Mouse (Mus musculus): ENCODE data around the gene Pnmal2. TPM values are rescaled to one million over a fixed set of nuclear protein-coding genes. Genes with fewer than 3 reads are reported as not detected.
A peak's percentile ranks its signal among the peaks of the same experiment; 100 is the strongest.

Pnmal2 gene
- polyA plus RNA-seq, 1 experiment from 2014 or later: 3.3 TPM

DNA sequence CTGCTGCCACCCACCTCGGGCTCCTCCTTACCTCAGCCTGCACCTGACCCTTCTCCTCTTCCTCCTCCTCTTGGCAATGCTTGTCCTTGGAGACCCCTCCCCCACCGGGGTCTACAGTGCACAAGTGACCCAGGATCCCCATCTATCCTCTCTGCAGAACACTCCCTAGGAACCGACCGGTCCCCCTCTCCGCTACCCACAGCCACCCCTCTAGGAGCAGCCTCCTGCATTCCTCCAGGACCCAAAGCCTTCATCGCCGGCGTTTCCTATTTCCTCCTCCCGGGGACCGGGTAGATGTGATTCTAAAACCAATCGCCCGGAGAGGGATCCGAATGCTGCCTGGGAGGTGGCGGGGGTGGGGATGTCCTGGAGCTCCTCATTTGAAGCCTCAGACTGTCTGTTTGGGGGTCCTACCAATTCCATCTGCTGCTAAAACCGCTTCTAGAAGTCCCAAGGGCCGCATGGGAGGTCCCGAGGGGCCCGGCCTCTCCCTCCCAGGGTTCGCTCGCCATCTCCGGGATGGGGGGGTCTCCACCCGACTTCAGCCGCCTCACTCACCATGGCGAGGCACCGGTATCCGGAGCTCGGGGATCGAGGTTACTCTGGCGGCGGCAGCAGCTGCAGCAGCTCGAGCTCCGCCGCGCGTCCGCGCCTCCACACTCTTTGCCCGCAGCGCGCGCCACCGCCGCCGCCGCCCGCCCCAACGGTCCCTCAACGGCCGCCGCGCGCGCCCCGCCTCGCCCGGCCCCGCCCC lies 21.0 kb upstream of the Pnmal2 start:
- no peak for ATAC-seq
- H3K27ac ChIP-seq (ENCODE audit: low read depth, low read length): peak overlapping the region; percentile 94
- H3K4me1 ChIP-seq (replicated peaks; ENCODE audit: control insufficient read depth, insufficient read depth, low read length): peaks cover 9% of the 10 kb centered on the region; the same call in 1 of the 2 replicates
- under 1% methylated on average over 54 of the region's 57 CpGs for WGBS
- H3K4me3 ChIP-seq (ENCODE audit: low read depth, low read length): peak overlapping the region; percentile 91
- no peak for TF ChIP-seq CTCF (IDR thresholded peaks at IDR 0.05; ENCODE audit: low read depth)
- H3K9me3 ChIP-seq (ENCODE audit: control insufficient read depth): no peaks in the 10 kb centered on the region
- H3K27me3 ChIP-seq (replicated peaks; ENCODE audit: control insufficient read depth, insufficient read depth, low read length): no peaks in the 10 kb centered on the region
- H3K9ac ChIP-seq (ENCODE audit: low read depth, low read length): peak overlapping the region; percentile 80
- H3K36me3 ChIP-seq (ENCODE audit: control insufficient read depth, insufficient read depth): peaks cover 6% of the 10 kb centered on the region; the same call in 1 of the 2 replicates
- peak overlapping the region; percentile 84 for H3K4me2 ChIP-seq (replicated peaks; ENCODE audit: low read depth)

DNA sequence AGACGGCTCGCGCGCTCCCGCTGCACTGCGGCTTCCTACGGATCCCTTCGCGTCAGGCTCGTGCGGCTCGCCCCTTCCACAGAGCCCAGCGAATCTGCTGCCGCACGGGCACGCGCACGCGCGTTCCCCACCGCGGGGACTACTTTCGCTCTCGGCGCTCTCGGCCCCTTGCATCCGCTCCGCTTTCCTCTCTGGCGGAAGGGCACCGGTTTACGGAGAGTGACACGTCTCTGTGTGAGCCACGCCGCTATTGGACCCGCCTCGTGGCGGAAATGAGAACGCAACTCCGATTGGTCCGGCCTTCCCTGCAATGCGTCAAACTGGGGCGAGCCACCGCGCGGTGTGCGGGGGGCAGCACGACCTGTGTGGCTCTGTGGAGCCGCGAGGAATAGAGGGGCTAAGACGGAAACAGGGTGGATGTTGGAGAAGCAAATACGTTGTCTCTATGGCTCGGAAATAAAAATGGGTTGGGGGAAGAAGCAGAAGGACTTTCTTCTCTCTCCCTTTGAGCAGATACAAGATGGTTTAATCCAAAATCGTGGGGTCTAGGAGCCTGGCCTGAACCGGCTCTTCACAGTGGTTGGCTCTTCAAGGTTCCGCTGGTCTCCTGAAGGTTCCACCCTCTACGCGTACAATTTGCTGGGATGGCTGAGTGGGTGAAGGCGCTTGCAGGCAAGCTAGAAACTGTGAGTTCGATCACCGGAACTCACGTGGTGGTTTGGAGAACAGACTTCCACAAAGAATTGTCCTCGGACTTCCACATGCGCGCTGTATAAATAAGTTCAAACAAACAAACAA lies 20.2 kb upstream of the Pnmal2 start, which contains the start of gene Calm3:
Calm3 (minus strand) TSS at position 78 of the 798 bp plus-strand sequence.
- Histone ChIP-seq H3K4me3 (ENCODE audit: low read depth, low read length) (peak within 1 kb of the TSS; percentile 91), H3K4me2 (replicated peaks; ENCODE audit: low read depth) (peak within 1 kb of the TSS; percentile 84), H3K27ac (ENCODE audit: low read depth, low read length) (peak within 1 kb of the TSS; percentile 94), H3K36me3 (ENCODE audit: control insufficient read depth, insufficient read depth) (no peaks in the 10 kb centered on the region; the same call in 1 of the 2 replicates), H3K4me1 (replicated peaks; ENCODE audit: control insufficient read depth, insufficient read depth, low read length) (peaks cover 9% of the 10 kb centered on the region; the same call in 1 of the 2 replicates), H3K27me3 (replicated peaks; ENCODE audit: control insufficient read depth, insufficient read depth, low read length) (no peaks in the 10 kb centered on the region), H3K9me3 (ENCODE audit: control insufficient read depth) (no peaks in the 10 kb centered on the region), H3K9ac (ENCODE audit: low read depth, low read length) (peak within 1 kb of the TSS; percentile 80)
- ATAC-seq: peak; percentile 93
- peak; percentile 45 for TF ChIP-seq CTCF (IDR thresholded peaks at IDR 0.05; ENCODE audit: low read depth)
- WGBS: 2% methylated on average over 63 of the region's 64 CpGs

- no peaks in the 10 kb centered on the region for H3K9me3 ChIP-seq (ENCODE audit: control insufficient read depth)
- no peaks in the 10 kb centered on the region for H3K27me3 ChIP-seq (replicated peaks; ENCODE audit: control insufficient read depth, insufficient read depth, low read length)
- no peaks in the 10 kb centered on the region for H3K4me1 ChIP-seq (replicated peaks; ENCODE audit: control insufficient read depth, insufficient read depth, low read length)
- no peak overlapping the region for H3K4me2 ChIP-seq (replicated peaks; ENCODE audit: low read depth)
- H3K4me3 ChIP-seq (ENCODE audit: low read depth, low read length): no peak overlapping the region
- H3K27ac ChIP-seq (ENCODE audit: low read depth, low read length): no peak overlapping the region
- no peak for ATAC-seq
- peak; percentile 19; the same call in 1 of the 2 replicates for TF ChIP-seq CTCF (IDR thresholded peaks at IDR 0.05; ENCODE audit: low read depth)
- H3K36me3 ChIP-seq (ENCODE audit: control insufficient read depth, insufficient read depth): no peaks in the 10 kb centered on the region
- 42% methylated on average over 2 of the region's 2 CpGs for WGBS
- H3K9ac ChIP-seq (ENCODE audit: low read depth, low read length): no peak overlapping the region
Measured at GRCm38 (mm10) chr7:16928341-16928740, 16.1 kb upstream of the Pnmal2 start.

GRCm38 (mm10) chr7:16930850-16931249 lies 13.6 kb upstream of the Pnmal2 start:
- Histone ChIP-seq H3K27ac (ENCODE audit: low read depth, low read length) (no peak overlapping the region), H3K4me3 (ENCODE audit: low read depth, low read length) (no peak overlapping the region), H3K4me1 (replicated peaks; ENCODE audit: control insufficient read depth, insufficient read depth, low read length) (no peaks in the 10 kb centered on the region), H3K27me3 (replicated peaks; ENCODE audit: control insufficient read depth, insufficient read depth, low read length) (no peaks in the 10 kb centered on the region), H3K9ac (ENCODE audit: low read depth, low read length) (no peak overlapping the region), H3K9me3 (ENCODE audit: control insufficient read depth) (no peaks in the 10 kb centered on the region), H3K4me2 (replicated peaks; ENCODE audit: low read depth) (no peak overlapping the region), H3K36me3 (ENCODE audit: control insufficient read depth, insufficient read depth) (no peaks in the 10 kb centered on the region)
- WGBS: 2% methylated on average over 1 of the region's 1 CpGs
- no peak; the same call in 1 of the 2 replicates for ATAC-seq
- TF ChIP-seq CTCF (IDR thresholded peaks at IDR 0.05; ENCODE audit: low read depth): peak; percentile 82

DNA sequence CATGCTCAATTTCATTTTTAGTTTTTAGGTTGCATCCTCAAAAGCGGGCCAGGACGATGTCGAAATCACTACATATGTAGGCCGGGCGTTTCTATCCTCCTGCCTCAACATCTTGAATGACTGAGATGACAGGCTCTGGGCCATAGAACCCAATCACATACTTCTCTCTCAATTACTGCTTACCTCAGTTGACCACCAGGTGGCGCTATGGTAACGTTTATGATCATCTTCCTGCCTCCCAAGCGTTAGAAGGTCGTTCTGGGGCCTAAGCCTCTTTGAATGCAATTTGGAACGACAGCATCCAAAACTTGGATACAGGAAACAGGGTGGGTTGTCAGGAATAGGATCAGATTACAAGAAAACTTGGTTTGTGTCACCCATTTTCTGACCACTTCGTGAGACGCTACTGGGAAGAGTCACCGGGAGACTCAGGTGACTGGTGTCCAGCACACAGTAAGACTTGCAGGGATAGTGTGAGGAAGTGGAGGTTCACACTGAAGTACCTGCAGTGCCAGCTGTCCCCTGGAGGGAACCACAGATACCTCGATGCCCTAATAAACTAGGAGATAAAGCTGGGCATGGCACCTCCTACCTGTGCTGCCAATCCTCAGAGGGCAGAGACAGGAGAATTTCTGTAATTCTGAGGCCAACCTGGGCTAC lies 12.4 kb upstream of the Pnmal2 start:
- TF ChIP-seq CTCF (IDR thresholded peaks at IDR 0.05; ENCODE audit: low read depth): peak; percentile 93
- Histone ChIP-seq H3K9ac (ENCODE audit: low read depth, low read length) (no peak overlapping the region), H3K4me2 (replicated peaks; ENCODE audit: low read depth) (no peak overlapping the region), H3K36me3 (ENCODE audit: control insufficient read depth, insufficient read depth) (no peaks in the 10 kb centered on the region), H3K4me1 (replicated peaks; ENCODE audit: control insufficient read depth, insufficient read depth, low read length) (no peaks in the 10 kb centered on the region), H3K27ac (ENCODE audit: low read depth, low read length) (no peak overlapping the region), H3K4me3 (ENCODE audit: low read depth, low read length) (no peak overlapping the region), H3K9me3 (ENCODE audit: control insufficient read depth) (no peaks in the 10 kb centered on the region), H3K27me3 (replicated peaks; ENCODE audit: control insufficient read depth, insufficient read depth, low read length) (no peaks in the 10 kb centered on the region)
- WGBS: 19% methylated on average over 14 of the region's 14 CpGs
- ATAC-seq: peak; percentile 41; the same call in 1 of the 2 replicates
